Mouse (Mus musculus) thymus, postnatal 36 days (tissue): Measurements from ENCODE around the gene Dus3l.

Source experiments
- DNase-seq, 2 experiments: peaks; one replicate each; pipeline ENCODE4 v3.0.0; 2022; ENCODE audit warnings: mixed read lengths in 2 of 2

Dus3l gene

GRCm38 (mm10) chr17:56764474-56765354 is at the start of gene Dus3l:
Gene Dus3l, plus strand, starts transcription at chr17:56764757.
- peak; percentile 89 to 90 for DNase-seq

DNA sequence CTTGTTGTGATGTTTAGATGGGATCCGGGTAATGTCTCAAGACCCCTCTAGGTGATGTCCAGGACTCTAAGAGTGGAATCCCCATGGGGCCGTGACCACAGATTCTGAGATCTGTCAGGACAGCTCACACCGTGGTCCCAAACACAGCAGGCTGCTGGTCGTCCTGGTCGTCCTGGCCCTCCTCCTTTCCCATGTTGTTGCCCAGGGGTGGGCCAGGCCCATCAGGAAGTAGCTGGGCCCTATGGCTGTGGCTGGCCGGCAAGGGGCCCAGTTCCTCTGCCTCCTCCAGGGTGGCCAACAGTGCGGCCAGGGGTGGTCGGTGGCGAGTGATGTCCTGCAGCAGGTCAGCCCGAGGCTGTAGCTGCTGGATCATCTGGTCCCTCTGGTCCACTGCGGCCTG is 49.2 kb upstream of the Dus3l start:
- DNase-seq = peak in 1 of 2 experiments; percentile 41

- DNase-seq = no peak
These were observed 48.5 kb upstream of the Dus3l start for GRCm38 (mm10) chr17:56715914-56716654.

DNA sequence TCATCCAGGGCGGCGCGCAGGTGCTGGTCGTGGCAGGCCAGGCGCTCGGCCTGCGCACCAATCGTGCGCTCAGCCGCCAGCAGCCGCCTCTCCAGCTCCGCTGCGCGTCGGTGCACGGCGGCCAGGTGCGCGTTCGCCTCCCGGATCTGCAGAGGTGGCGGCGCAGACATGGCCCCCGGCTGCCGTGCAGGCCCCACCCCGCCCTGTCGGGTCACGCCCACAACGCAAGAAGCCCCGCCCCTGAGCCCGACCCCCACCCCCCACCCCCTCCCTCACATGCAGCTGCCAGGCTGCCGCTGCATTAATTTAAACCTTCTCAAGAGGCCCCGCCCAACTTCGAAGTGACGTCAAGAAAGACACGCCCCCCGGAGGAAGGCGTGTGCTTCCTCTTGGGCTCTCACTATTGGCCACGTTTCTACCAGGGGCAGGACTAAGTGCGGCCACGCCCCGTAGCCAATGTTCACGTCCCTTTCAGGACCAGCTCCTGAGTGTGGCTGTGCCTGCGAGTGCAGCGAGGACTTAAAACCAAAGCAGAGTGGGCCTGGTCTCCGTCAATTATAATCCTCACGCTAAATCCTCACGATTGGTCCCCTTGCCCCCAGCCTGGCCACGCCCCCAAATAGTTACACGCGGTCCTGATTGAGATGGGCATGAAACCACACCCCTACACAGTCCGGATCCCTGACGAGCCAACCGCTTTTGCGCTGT is 47.7 kb upstream of the Dus3l start:
- DNase-seq = peak; percentile 97

- DNase-seq = peak; percentile 90 to 93
These were observed 47.0 kb upstream of the Dus3l start, which contains the start of the genes Ndufa11 and Vmac for GRCm38 (mm10) chr17:56717363-56718058. Gene Ndufa11, plus strand, starts transcription at chr17:56717767. Gene Vmac, minus strand, starts transcription at chr17:56718022.

GRCm38 (mm10) chr17:56722441-56722840 is 42.1 kb upstream of the Dus3l start:
- DNase-seq = no peak

- no peak for DNase-seq
These were observed 41.0 kb upstream of the Dus3l start for GRCm38 (mm10) chr17:56723419-56724161.

GRCm38 (mm10) chr17:56727029-56727649 is 37.4 kb upstream of the Dus3l start:
- no peak for DNase-seq

- no peak for DNase-seq
These were observed 36.9 kb upstream of the Dus3l start for GRCm38 (mm10) chr17:56727659-56728058.

- no peak for DNase-seq
These were observed 36.4 kb upstream of the Dus3l start for GRCm38 (mm10) chr17:56728117-56728516.

DNA sequence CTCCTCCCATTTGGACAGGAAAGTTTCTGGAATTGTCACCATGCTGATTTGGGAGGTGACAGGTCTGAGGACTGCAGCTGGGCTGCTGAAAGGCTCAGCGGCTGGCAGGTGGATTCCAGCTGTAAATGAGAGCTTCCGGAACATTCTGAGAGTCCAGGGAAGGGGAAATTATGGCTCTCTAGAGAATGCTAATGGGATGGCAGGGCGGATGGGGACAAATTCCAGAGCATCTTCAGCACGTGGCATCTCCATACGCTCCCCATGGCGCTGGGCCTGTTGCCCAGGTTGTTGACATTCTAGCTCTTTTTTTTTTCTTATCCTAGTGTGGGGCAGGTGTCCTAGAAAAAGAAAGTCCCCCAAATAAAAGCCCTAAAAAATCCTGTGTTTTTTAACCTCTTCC is 35.4 kb upstream of the Dus3l start:
- DNase-seq = no peak

DNA sequence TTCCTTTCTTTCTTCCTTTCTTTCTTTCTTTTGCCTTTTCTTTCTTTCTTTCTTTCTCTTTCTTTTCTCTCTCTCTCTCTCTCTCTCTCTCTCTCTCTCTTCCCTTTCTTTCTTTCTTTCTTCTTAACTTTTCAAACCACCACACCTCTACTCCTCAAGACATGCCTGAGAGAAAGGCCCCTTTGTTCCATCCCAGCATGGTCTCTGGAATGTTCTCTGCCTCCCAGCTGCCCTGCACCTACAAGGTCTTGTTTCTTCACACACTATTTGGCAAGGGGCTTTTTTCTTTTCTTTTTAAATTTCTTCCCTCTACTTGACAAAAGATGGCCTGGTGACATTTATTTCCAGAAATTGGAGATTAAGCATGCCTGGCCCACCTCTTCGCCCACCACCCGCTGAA is 34.9 kb upstream of the Dus3l start:
- no peak for DNase-seq

GRCm38 (mm10) chr17:56736534-56736933 is 28.0 kb upstream of the Dus3l start:
- DNase-seq = peak in 1 of 2 experiments; percentile 37

DNA sequence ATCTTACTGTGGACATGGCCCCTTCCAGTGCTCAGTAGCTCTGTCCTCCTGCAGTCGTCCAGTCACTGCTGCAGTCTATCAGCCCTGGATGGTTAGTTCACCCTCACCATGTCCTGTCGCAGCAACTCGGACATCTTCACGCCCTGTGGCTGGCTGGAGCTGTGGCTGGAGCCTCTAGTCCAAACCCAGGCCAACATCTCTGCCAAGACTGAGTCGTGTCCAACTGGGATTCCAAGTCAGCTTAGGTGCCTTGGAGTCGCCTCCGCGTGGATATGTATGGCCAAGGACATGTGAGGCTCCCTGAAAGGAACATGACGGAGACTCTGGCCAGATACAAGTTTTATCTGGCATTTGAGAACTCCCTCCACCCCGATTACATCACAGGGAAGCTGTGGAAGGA is 26.3 kb upstream of the Dus3l start:
- no peak for DNase-seq

DNA sequence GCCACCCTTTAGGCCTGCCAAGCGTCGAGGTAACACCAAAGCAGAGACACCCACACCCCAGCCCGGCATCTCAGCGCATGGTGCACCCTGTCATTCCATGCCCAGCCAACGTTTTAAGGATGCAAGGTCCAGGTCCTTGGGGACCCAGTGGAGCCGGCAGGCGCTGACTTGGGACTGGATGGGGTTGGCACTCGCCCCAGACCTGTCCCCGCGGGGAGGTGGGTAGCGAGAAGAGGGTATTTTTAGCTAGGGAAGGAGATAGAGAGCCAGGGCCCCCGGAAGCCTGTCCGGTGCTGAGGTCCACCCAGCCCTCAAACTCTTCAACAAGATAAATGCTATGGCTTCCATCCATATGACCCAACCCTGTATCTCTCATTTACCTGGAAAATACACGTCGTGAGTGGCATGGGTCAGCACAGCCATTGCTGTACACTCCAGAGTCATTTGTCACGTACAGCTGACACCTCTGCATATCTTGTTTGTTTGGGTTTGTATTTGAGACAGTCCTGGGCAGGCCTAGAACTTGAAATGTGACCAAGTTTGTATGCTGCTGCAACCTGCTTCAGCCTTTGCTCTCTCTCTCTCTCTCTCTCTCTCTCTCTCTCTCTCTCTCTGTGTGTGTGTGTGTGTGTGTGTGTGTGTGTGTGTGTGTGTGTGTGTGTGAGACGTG is 24.3 kb upstream of the Dus3l start:
- DNase-seq = no peak

GRCm38 (mm10) chr17:56740788-56741160 is 23.8 kb upstream of the Dus3l start:
- DNase-seq = no peak

GRCm38 (mm10) chr17:56744173-56744572 is 20.4 kb upstream of the Dus3l start:
- no peak for DNase-seq

DNA sequence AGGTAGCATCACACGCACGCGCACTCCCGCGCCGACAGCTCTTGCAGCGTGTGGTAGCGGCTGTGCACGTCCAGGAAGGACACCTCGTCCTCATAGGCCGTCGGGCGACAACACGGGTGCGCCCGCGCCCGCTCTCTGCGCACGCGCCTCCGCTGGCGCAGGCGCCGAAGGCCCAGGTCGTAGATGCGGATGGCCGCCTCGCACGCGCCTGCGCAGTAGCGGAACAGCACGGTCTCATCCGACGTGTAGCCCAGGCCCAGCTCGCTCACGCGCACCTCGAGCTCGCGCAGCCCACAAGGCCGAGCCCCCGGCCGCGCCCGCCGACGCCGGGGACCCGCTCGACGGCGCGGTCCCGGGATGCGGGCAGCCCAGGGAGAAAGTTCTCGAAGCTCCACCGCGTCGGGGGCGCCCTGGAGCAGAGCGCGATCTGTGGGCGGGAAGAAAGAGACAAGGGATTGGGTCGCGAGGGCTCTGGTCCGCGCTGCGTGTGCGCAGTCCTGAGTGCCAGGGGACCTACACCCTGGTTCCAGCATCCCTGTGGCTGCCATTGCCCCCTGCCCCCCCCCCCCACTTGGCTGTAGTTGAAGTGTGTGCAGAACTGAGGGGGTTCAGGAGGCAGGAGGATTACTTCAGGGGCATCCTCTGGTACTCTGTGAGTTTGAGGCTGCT is 13.0 kb upstream of the Dus3l start:
- no peak for DNase-seq

- DNase-seq = no peak
These were observed 11.1 kb upstream of the Dus3l start for GRCm38 (mm10) chr17:56753452-56753851.
